Mouse (Mus musculus) lung, postnatal 36 days (tissue): ENCODE measurements around the gene Igf2bp2.

Source experiments
- DNase-seq: peaks from one replicate; pipeline ENCODE4 v3.0.0; 2022; ENCODE audit warnings: mixed read lengths

Igf2bp2 gene

GRCm38 (mm10) chr16:22015569-22015968 is 147.5 kb downstream of the Igf2bp2 start:
- DNase-seq = no peak

- DNase-seq = no peak
These were observed 153.5 kb downstream of the Igf2bp2 start for GRCm38 (mm10) chr16:22009596-22009995.

GRCm38 (mm10) chr16:22009099-22009584 is 154.0 kb downstream of the Igf2bp2 start, which contains the start of gene Senp2:
Senp2 (plus strand) TSS chr16:22009484.
- DNase-seq = peak; percentile 100
